Mouse (Mus musculus) testis, adult 2 months (tissue): ENCODE measurements around the gene Cnn1.

Experiments
- CTCF ChIP-seq: fragments of 200-500 bp; IDR thresholded peaks from 2 replicates; pipeline ENCODE4 v1.5.1; 2012; ENCODE audit warnings: low read depth, mild to moderate bottlenecking, inconsistent platforms, low read length, moderate library complexity; ENCODE audit not compliant: control insufficient read depth, insufficient read depth, insufficient replicate concordance
- POLR2A ChIP-seq: fragments of 200-500 bp; IDR thresholded peaks from 2 replicates; pipeline ENCODE4 v1.6.1; 2012; ENCODE audit warnings: low read depth, mild to moderate bottlenecking, inconsistent platforms, low read length, moderate library complexity; ENCODE audit not compliant: control insufficient read depth

DNA sequence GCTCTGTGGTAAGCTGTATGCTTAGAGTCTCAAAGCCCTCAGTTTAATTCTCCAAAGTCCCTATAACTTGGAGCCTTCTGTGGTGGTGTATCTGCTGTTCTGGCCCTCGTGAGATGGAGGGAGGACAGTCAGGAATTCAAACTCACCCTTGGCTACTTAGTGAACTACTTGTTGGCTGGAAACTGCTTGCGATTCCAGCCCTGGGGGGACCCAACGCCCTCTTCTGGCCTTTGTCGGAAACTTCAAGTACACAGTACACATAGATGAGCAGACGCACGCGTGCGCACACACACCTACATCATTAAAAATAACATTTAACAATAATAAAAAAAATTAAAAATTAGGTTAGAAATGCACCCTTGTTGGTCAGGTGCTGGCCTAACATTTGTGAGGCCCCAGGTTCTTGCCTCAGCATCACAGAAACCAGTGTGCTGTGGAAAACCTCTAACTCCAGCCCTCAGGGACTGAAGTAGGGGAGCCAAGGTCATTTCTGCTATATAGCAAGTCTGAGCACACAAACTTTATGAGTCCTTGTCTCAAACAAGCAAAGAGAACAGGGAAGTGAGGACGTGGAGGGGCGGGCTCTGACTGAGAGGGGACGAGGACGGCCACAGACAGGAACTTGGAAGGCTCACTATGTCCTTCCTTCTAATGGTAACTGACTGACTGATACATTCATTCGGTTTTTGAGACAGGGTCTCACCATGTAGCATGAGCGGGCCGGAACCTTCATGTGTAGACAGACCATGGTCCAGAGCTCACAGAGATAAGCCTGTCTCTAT, 26.4 kb downstream of the Cnn1 start:
- no peak for TF ChIP-seq POLR2A
- no peak for TF ChIP-seq CTCF
